Mouse (Mus musculus) heart, postnatal 0 days (tissue): ENCODE measurements at regions not wholly inside any gene's neighbourhood (a gene's known extent, or its start where the extent isn't known, plus 50 kb on each side); places are given as distances from the start of the nearest gene placed in this dataset.

Source experiments
- ATAC-seq: fragments of 200-750 bp; cut with Nextera tagmentation; 2 replicates; pipeline ENCODE4 v1.8.0; 2017; ENCODE audit warnings: low read depth, moderate number of reproducible peaks, moderate library complexity; ENCODE audit not compliant: insufficient read depth
- DNase-seq: peaks from one replicate; pipeline ENCODE4 v3.0.0-alpha.2; 2016; ENCODE audit warnings: low spot score
- H3K27ac ChIP-seq: fragments of 300-500 bp; sonication (generic); 2 replicates; pipeline ENCODE4 v1.5.1; 2014; ENCODE audit warnings: low read depth, mild to moderate bottlenecking
- H3K27me3 ChIP-seq: fragments of 300-500 bp; sonication (generic); 2 replicates; pipeline ENCODE4 v1.6.1; 2014; ENCODE audit warnings: low read length, mixed read lengths; ENCODE audit not compliant: control insufficient read depth, insufficient read depth
- H3K36me3 ChIP-seq: fragments of 300-500 bp; sonication (generic); replicated peaks from 2 replicates; pipeline ENCODE4 v1.6.1; 2014; ENCODE audit warnings: low read length, mixed read lengths; ENCODE audit not compliant: control insufficient read depth, insufficient read depth
- H3K4me1 ChIP-seq: fragments of 300-500 bp; sonication (generic); 2 replicates; pipeline ENCODE4 v1.6.1; 2014; ENCODE audit warnings: antibody characterized with exemption; ENCODE audit not compliant: control insufficient read depth, insufficient read depth
- H3K4me2 ChIP-seq: fragments of 300-500 bp; sonication (generic); 2 replicates; pipeline ENCODE4 v1.6.1; 2014; ENCODE audit warnings: low read depth, mild to moderate bottlenecking, low read length, moderate library complexity
- H3K4me3 ChIP-seq: fragments of 300-500 bp; sonication (generic); 2 replicates; pipeline ENCODE4 v1.5.1; 2014; ENCODE audit warnings: low read depth, low read length
- H3K9ac ChIP-seq: fragments of 300-500 bp; sonication (generic); replicated peaks from 2 replicates; pipeline ENCODE4 v1.6.1; 2014; ENCODE audit warnings: low read depth, low read length, mixed read lengths
- H3K9me3 ChIP-seq: fragments of 300-500 bp; sonication (generic); replicated peaks from 2 replicates; pipeline ENCODE4 v1.6.1; 2016; ENCODE audit warnings: low read length; ENCODE audit not compliant: control insufficient read depth
- CTCF ChIP-seq: IDR thresholded peaks from 2 replicates; pipeline ENCODE4 v1.5.1; 2016; ENCODE audit warnings: antibody characterized with exemption, control low read depth, low read depth
- EP300 ChIP-seq: IDR thresholded peaks from 2 replicates; pipeline ENCODE4 v1.6.1; 2016; ENCODE audit warnings: antibody characterized with exemption, low read depth
- WGBS: fragments of 180-500 bp; shearing (Covaris S2); extraction: QIAGEN DNeasy Blood & Tissue Kit; methylation state at CpG from one replicate; pipeline ENCODE4 v1.1.7; 2014; 5-methylcytosine and 5-hydroxymethylcytosine counted together

DNA sequence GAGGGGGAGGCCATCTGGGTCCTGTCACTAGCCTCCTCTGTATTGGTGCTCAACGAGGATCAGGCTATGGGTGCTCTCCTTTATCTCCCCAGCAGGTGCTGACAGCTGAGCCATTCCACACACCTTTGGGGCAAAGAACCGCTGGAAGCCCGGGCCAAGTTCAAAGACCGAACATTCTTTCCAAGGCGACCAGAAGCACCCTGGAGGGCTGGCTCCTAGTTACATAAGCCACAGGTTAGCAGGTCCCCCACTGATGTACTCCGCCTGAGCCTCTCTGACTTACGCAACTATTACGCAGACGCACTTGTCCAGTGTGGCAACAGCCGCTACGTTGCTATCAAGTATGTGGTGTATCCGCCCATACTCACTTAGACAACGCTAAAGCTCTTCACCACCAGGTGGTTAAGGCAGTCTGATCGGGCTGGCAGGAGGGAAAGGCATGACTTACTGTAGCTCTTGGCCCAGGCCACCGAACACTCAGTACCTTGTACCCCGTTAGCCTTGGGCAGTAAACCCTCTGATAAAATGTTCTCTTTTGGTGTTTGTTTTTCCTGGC is 69.2 kb downstream of the Gm33543 start:
- Histone ChIP-seq H3K9me3 (no peaks in the 10 kb centered on the region), H3K4me1 (0 out of 2 replicates have a peak, but pooled peaks cover 16% of the 10 kb centered on the region), H3K4me2 (no peak overlapping the region; the same call in 1 of the 2 replicates), H3K9ac (no peak overlapping the region), H3K27me3 (no peaks in the 10 kb centered on the region), H3K4me3 (no peak overlapping the region), H3K36me3 (no peaks in the 10 kb centered on the region), H3K27ac (peak overlapping the region; percentile 47)
- DNase-seq (peak; percentile 86), ATAC-seq (peak; percentile 90)
- 27% methylated on average over 16 of the region's 16 CpGs for WGBS
- TF ChIP-seq CTCF: peak; percentile 38
- TF ChIP-seq EP300: peak; percentile 85

GRCm38 (mm10) chr10:95772811-95773424 is 69.8 kb downstream of the Gm33543 start:
- H3K4me2 ChIP-seq: no peak overlapping the region
- no peak for ATAC-seq

GRCm38 (mm10) chr10:95768974-95769373 is 73.8 kb downstream of the Gm33543 start:
- Histone ChIP-seq H3K27ac (no peak overlapping the region), H3K4me1 (0 out of 2 replicates have a peak, but pooled peaks cover 4% of the 10 kb centered on the region), H3K4me2 (no peak overlapping the region), H3K27me3 (no peaks in the 10 kb centered on the region), H3K4me3 (no peak overlapping the region), H3K9me3 (no peaks in the 10 kb centered on the region), H3K9ac (no peak overlapping the region), H3K36me3 (no peaks in the 10 kb centered on the region)
- TF ChIP-seq EP300: no peak
- no peak for TF ChIP-seq CTCF
- ATAC-seq (no peak), DNase-seq (no peak)
- WGBS: 78% methylated on average over 8 of the region's 8 CpGs

More at GRCm38 (mm10) chr10:95772811-95773424, 69.8 kb downstream of the Gm33543 start:
- Histone ChIP-seq H3K9ac (no peak overlapping the region), H3K4me3 (no peak overlapping the region), H3K36me3 (no peaks in the 10 kb centered on the region), H3K27ac (peak overlapping the region; percentile 47), H3K27me3 (no peaks in the 10 kb centered on the region), H3K9me3 (no peaks in the 10 kb centered on the region), H3K4me1 (0 out of 2 replicates have a peak, but pooled peaks cover 16% of the 10 kb centered on the region)
- 72% methylated on average over 9 of the region's 9 CpGs for WGBS
- TF ChIP-seq EP300 (no peak), CTCF (no peak)
- no peak for DNase-seq

- H3K4me1 ChIP-seq: no peaks in the 10 kb centered on the region
Observed at GRCm38 (mm10) chr10:95767526-95768161, 75.1 kb downstream of the Gm33543 start.

DNA sequence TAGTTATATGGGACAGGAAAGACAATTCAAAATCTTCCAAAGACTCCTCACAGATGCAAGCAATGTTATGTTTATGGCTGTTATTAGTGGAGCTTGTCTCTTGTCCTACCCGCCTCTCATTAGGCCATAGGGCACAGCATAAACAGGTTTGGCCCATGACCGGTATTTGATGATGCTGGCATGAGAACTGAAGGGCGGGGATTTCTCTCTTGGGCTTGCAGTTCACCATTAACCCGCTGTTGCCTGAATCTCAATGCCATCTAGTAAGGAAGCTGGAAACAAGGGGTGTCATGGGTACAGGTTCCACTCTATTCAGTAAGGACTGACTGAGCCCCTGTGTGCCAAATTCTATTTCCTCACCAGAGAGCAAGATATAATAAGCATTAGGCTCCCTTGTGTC is 78.6 kb downstream of the Gm33543 start:
- Histone ChIP-seq H3K4me3 (no peak overlapping the region), H3K9me3 (no peaks in the 10 kb centered on the region), H3K27me3 (no peaks in the 10 kb centered on the region), H3K27ac (no peak overlapping the region), H3K4me1 (no peaks in the 10 kb centered on the region), H3K9ac (no peak overlapping the region), H3K36me3 (no peaks in the 10 kb centered on the region), H3K4me2 (no peak overlapping the region)
- ATAC-seq (no peak), DNase-seq (no peak)
- TF ChIP-seq EP300: no peak
- TF ChIP-seq CTCF: no peak
- 71% methylated on average over 4 of the region's 4 CpGs for WGBS

More at GRCm38 (mm10) chr10:95767526-95768161, 75.1 kb downstream of the Gm33543 start:
- Histone ChIP-seq H3K9me3 (no peaks in the 10 kb centered on the region), H3K4me3 (no peak overlapping the region), H3K36me3 (no peaks in the 10 kb centered on the region), H3K4me2 (no peak overlapping the region), H3K27me3 (no peaks in the 10 kb centered on the region), H3K27ac (no peak overlapping the region), H3K9ac (no peak overlapping the region)
- TF ChIP-seq CTCF: no peak
- 61% methylated on average over 5 of the region's 7 CpGs for WGBS
- DNase-seq (no peak), ATAC-seq (no peak)

DNA sequence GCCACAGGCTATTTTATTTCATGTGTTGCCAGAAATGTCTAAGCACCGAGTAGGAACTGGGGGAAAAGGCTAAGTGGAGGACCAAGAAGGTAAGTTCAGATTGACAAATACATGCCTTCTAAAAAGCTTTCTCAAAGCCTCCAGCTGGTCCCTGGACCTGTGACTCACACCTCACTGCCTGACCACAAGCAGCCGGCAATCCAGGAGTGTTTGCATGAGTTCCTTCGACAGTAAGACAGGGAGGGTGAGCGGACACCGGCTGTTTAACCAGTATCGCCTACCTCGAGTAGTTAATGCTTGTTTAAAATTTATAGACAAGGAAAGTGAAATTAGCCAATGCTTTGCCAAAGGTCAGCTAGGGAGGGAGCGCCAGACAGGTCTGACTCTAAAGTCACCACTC is 80.1 kb downstream of the Gm33543 start:
- H3K9me3 ChIP-seq: no peaks in the 10 kb centered on the region
- H3K4me2 ChIP-seq: no peak overlapping the region
- TF ChIP-seq EP300 (no peak), CTCF (no peak)
- no peak overlapping the region for H3K9ac ChIP-seq
- 74% methylated on average over 8 of the region's 8 CpGs for WGBS
- ATAC-seq (no peak), DNase-seq (no peak)
- H3K4me1 ChIP-seq: no peaks in the 10 kb centered on the region
- no peaks in the 10 kb centered on the region for H3K27me3 ChIP-seq
- H3K27ac ChIP-seq: no peak overlapping the region
- H3K4me3 ChIP-seq: no peak overlapping the region
- no peaks in the 10 kb centered on the region for H3K36me3 ChIP-seq
